8 mouse cellular contexts compared by ENCODE assay signal in genomic region chr8:71671549-71671965, GRCm38 (mm10). TPM values are rescaled to one million over a fixed set of nuclear protein-coding genes. Genes with fewer than 3 reads are reported as not detected.
DNase-seq lines count a peak whose midpoint lies in the region; ATAC-seq and TF ChIP-seq lines count a peak whose summit lies in the region.

Gene Unc13a (minus strand): TSS chr8:71671757.

- H3K27me3 ChIP-seq in C2C12 (ENCODE audit: control insufficient read depth, insufficient read depth, insufficient read length) = no peaks in the 10 kb centered on the region
- no peaks in the 10 kb centered on the region; the same call in 1 of the 2 replicates for H3K27me3 ChIP-seq in heart, embryonic 12.5 days (replicated peaks)
- H3K27me3 ChIP-seq in kidney, embryonic 16.5 days (ENCODE audit: insufficient read depth, low read length) = peaks cover 35% of the 10 kb centered on the region
- H3K27me3 ChIP-seq in liver, adult 2 months (ENCODE audit: control insufficient read depth, insufficient read depth, low read length) = peaks cover 2% of the 10 kb centered on the region; the same call in 1 of the 2 replicates

- ATAC-seq in erythroblast, adult 5-6 weeks (replicated peaks; ENCODE audit: low FRiP score, poor library complexity, severe bottlenecking) = peak; percentile 83
- peak; percentile 58 for ATAC-seq in heart, embryonic 12.5 days (ENCODE audit: insufficient number of reproducible peaks, low FRiP score)
- ATAC-seq in kidney, embryonic 16.5 days (ENCODE audit: low FRiP score, low TSS enrichment) = peak; percentile 70
- 0 out of 2 replicates have a peak, but pooled peaks have one; percentile 37 for ATAC-seq in monocyte, adult 5-6 weeks (replicated peaks; ENCODE audit: insufficient number of reproducible peaks, low FRiP score, low TSS enrichment, poor library complexity, severe bottlenecking)

- H3K4me1 ChIP-seq in heart, embryonic 12.5 days (replicated peaks) = peaks cover 47% of the 10 kb centered on the region
- H3K4me1 ChIP-seq in kidney, embryonic 16.5 days (ENCODE audit: insufficient read depth, low read length) = peaks cover 34% of the 10 kb centered on the region
- peaks cover 15% of the 10 kb centered on the region for H3K4me1 ChIP-seq in liver, adult 2 months (ENCODE audit: control insufficient read depth, insufficient read depth, low read length)

- peak within 1 kb of the TSS; percentile 57 for H3K9ac ChIP-seq in heart, embryonic 12.5 days
- H3K9ac ChIP-seq in kidney, embryonic 16.5 days (replicated peaks; ENCODE audit: low read length) = peak within 1 kb of the TSS; percentile 61
- H3K9ac ChIP-seq in liver, adult 2 months (ENCODE audit: low read depth, low read length) = peak within 1 kb of the TSS; percentile 17; the same call in 1 of the 2 replicates

- peak within 1 kb of the TSS; percentile 99 for H3K4me2 ChIP-seq in heart, embryonic 12.5 days
- peak within 1 kb of the TSS; percentile 98 for H3K4me2 ChIP-seq in kidney, embryonic 16.5 days (replicated peaks; ENCODE audit: low read depth, low read length)

- H3K36me3 ChIP-seq in C2C12 (ENCODE audit: control insufficient read depth, insufficient read depth) = no peaks in the 10 kb centered on the region
- H3K36me3 ChIP-seq in heart, embryonic 12.5 days = no peaks in the 10 kb centered on the region
- no peaks in the 10 kb centered on the region for H3K36me3 ChIP-seq in kidney, embryonic 16.5 days (ENCODE audit: insufficient read depth, low read length)
- H3K36me3 ChIP-seq in liver, adult 2 months (ENCODE audit: control insufficient read depth, insufficient read depth, low read length) = no peaks in the 10 kb centered on the region

- H3K79me3 ChIP-seq in C2C12 (ENCODE audit: low read depth) = no peaks in the 10 kb centered on the region

- 0 out of 2 replicates have a peak within 1 kb of the TSS, but pooled peaks have one; percentile 11 for H3K27ac ChIP-seq in heart, embryonic 12.5 days (ENCODE audit: poor library complexity, severe bottlenecking)
- H3K27ac ChIP-seq in kidney, embryonic 16.5 days (ENCODE audit: low read length) = no peak within 1 kb of the TSS
- peak within 1 kb of the TSS; percentile 39 for H3K27ac ChIP-seq in liver, adult 2 months (replicated peaks; ENCODE audit: insufficient read depth, low read depth, low read length)

- peak; percentile 96 for DNase-seq in brain, embryonic 14.5 days (ENCODE audit: low read depth)
- peak; percentile 76 for DNase-seq in liver, adult 2 months (ENCODE audit: extremely low read depth, low read depth, low spot score)
- DNase-seq in spleen, postnatal 36 days (ENCODE audit: low spot score in 2 of 2) = peak; percentile 82 to 87

- peak within 1 kb of the TSS; percentile 32 for H3K4me3 ChIP-seq in C2C12 (ENCODE audit: insufficient read depth, poor library complexity, severe bottlenecking)
- peak within 1 kb of the TSS; percentile 57 for H3K4me3 ChIP-seq in heart, embryonic 12.5 days
- H3K4me3 ChIP-seq in kidney, embryonic 16.5 days (ENCODE audit: low read length) = peak within 1 kb of the TSS; percentile 54
- peak within 1 kb of the TSS; percentile 63 for H3K4me3 ChIP-seq in liver, adult 2 months (ENCODE audit: insufficient read depth, low read depth, low read length)

- under 1% methylated on average over 42 of the region's 42 CpGs for WGBS in heart, embryonic 12.5 days
- WGBS in kidney, embryonic 16.5 days = 0% methylated on average over 41 of the region's 42 CpGs
- under 1% methylated on average over 42 of the region's 42 CpGs for WGBS in liver, adult 2 months

- H3K9me3 ChIP-seq in heart, embryonic 12.5 days (replicated peaks) = no peaks in the 10 kb centered on the region
- no peaks in the 10 kb centered on the region for H3K9me3 ChIP-seq in kidney, embryonic 16.5 days (ENCODE audit: low read length)

- no peak for TF ChIP-seq CTCF in C2C12 (IDR thresholded peaks at IDR 0.05; ENCODE audit: control insufficient read depth, insufficient read depth, insufficient read length)
- no peak for TF ChIP-seq CTCF in brain, embryonic 14.5 days (IDR thresholded peaks at IDR 0.05; ENCODE audit: borderline replicate concordance, extremely low read depth, insufficient read depth, insufficient read length)
- no peak for TF ChIP-seq CTCF in liver, adult 2 months (IDR thresholded peaks at IDR 0.05; ENCODE audit: low read depth, low read length)

- H3K79me2 ChIP-seq in C2C12 (ENCODE audit: control insufficient read depth, insufficient read depth) = no peaks in the 10 kb centered on the region
- no peaks in the 10 kb centered on the region for H3K79me2 ChIP-seq in liver, adult 2 months (ENCODE audit: control insufficient read depth, insufficient read depth, low read length)

- peak within 1 kb of the TSS; percentile 1 for H3ac ChIP-seq in C2C12 (ENCODE audit: control insufficient read depth, insufficient read length, low read depth)

- TF ChIP-seq POLR2A in brain, embryonic 14.5 days (IDR thresholded peaks at IDR 0.05; ENCODE audit: borderline replicate concordance, extremely low read depth, insufficient read depth, insufficient read length, poor library complexity, severe bottlenecking) = peak; percentile 70; the same call in 1 of the 2 replicates
- no peak for TF ChIP-seq POLR2A in liver, adult 2 months (IDR thresholded peaks at IDR 0.05; ENCODE audit: extremely low read depth, insufficient read depth, low read length)

TF ChIP-seq in C2C12, 6 proteins besides CTCF, POLR2A, EP300 and RAD21:
- TF ChIP-seq MYOG (IDR thresholded peaks at IDR 0.05; ENCODE audit: control insufficient read depth, extremely low read depth, insufficient read length) (no peak), MAX (IDR thresholded peaks at IDR 0.05) (peak; percentile 37), USF1 (IDR thresholded peaks at IDR 0.05; ENCODE audit: low read depth) (peak; percentile 26)
TF ChIP-seq in C2C12: peak in this region for 2.

RNA-seq across cellular contexts. Expression of gene Unc13a, which starts in this region (rescaled TPM):
- polyA plus RNA-seq in C2C12 (2012; fragmentation: generic; extraction: Trizol) = 1.5 TPM
- 84.9 and 86.4 TPM in 2 replicates for polyA plus RNA-seq in brain, embryonic 14.5 days (2012; rRNA removed)
- total RNA-seq in erythroblast, adult 5-6 weeks (2015; ENCODE audit: low replicate concordance) = not detected in 2 replicates
- total RNA-seq in erythroblast, adult 5-6 weeks (2017; ENCODE audit: low replicate concordance) = 0.17 and 2.4 TPM in 2 replicates
- 0.47 and 0.64 TPM in 2 replicates for polyA plus RNA-seq in heart, embryonic 12.5 days (2016; fragmentation: Nextera tagmentation; extraction: Ambion mirVana)
- polyA plus RNA-seq in kidney, embryonic 16.5 days (2015; fragmentation: Nextera tagmentation; extraction: Ambion mirVana) = 0.55 and 0.94 TPM in 2 replicates
- 0.09 and 0.20 TPM in 2 replicates for total RNA-seq in liver, adult 2 months (2014; rRNA removed)
- 0.15 and 0.72 TPM in 2 replicates for polyA plus RNA-seq in liver, adult 2 months (2012; rRNA removed)
- total RNA-seq in monocyte, adult 5-6 weeks (2017) = 0.21 to 0.97 TPM (median 0.29 TPM) in 3 replicates

Comparison
In these comparisons a context has a peak if more than half of its experiments do, and no peak if none do; other contexts are left out.
1. RNA of gene Unc13a (polyA plus RNA-seq): 84.9 to 86.4 TPM in brain, embryonic 14.5 days; 1.5 TPM in C2C12 (single experiment), 0.55 to 0.94 TPM in kidney, embryonic 16.5 days, 0.47 to 0.64 TPM in heart, embryonic 12.5 days and 0.15 to 0.72 TPM in liver, adult 2 months; every median in the first group is over 10 times any median in the second.
2. Peak in ATAC-seq, H3K4me3 ChIP-seq, H3K27ac ChIP-seq, H3K9ac ChIP-seq and H3K4me2 ChIP-seq in heart, embryonic 12.5 days; RNA of the gene not detected or under 1 TPM.
3. Peak in ATAC-seq, H3K4me3 ChIP-seq, H3K9ac ChIP-seq and H3K4me2 ChIP-seq in kidney, embryonic 16.5 days; RNA of the gene not detected or under 1 TPM.
4. Peak in DNase-seq, H3K4me3 ChIP-seq, H3K27ac ChIP-seq and H3K9ac ChIP-seq in liver, adult 2 months; RNA of the gene not detected or under 1 TPM.
5. Peak in ATAC-seq in monocyte, adult 5-6 weeks; RNA of the gene not detected or under 1 TPM.
6. Peak in every context shown above with its lines, with median percentiles within 50 percentile points of each other: H3K4me3 ChIP-seq, DNase-seq, ATAC-seq and H3K9ac ChIP-seq.